Mouse (Mus musculus) heart, embryonic 11.5 days (tissue): ENCODE data around the gene Prim1. TPM values are rescaled to one million over a fixed set of nuclear protein-coding genes. Genes with fewer than 3 reads are reported as not detected.

ENCODE experiments used
- ATAC-seq: fragments of 200-750 bp; cut with Nextera tagmentation; replicated peaks from 2 replicates; pipeline ENCODE4 v1.8.0; 2017; ENCODE audit warnings: moderate library complexity; ENCODE audit not compliant: insufficient number of reproducible peaks, low FRiP score, low TSS enrichment
- H3K27ac ChIP-seq: fragments of 300-500 bp; sonication (generic); 2 replicates; pipeline ENCODE4 v1.5.1; 2014; ENCODE audit warnings: mild to moderate bottlenecking, low read depth, low read length
- H3K27me3 ChIP-seq: fragments of 300-500 bp; sonication (generic); 2 replicates; pipeline ENCODE4 v1.6.1; 2014; ENCODE audit warnings: mild to moderate bottlenecking, low read length, mixed read lengths; ENCODE audit not compliant: control insufficient read depth, insufficient read depth
- H3K36me3 ChIP-seq: fragments of 300-500 bp; sonication (generic); 2 replicates; pipeline ENCODE4 v1.6.1; 2014; ENCODE audit warnings: mild to moderate bottlenecking, low read length, moderate library complexity, mixed read lengths; ENCODE audit not compliant: control insufficient read depth, insufficient read depth
- H3K4me1 ChIP-seq: fragments of 300-500 bp; sonication (generic); 2 replicates; pipeline ENCODE4 v1.6.1; 2014; ENCODE audit warnings: low read length; ENCODE audit not compliant: control insufficient read depth, insufficient read depth
- H3K4me2 ChIP-seq: fragments of 300-500 bp; sonication (generic); 2 replicates; pipeline ENCODE4 v1.6.1; 2014; ENCODE audit warnings: mild to moderate bottlenecking, moderate library complexity
- H3K4me3 ChIP-seq: fragments of 300-500 bp; sonication (generic); 2 replicates; pipeline ENCODE4 v1.5.1; 2014; ENCODE audit warnings: low read depth, low read length
- H3K9ac ChIP-seq: fragments of 300-500 bp; sonication (generic); 2 replicates; pipeline ENCODE4 v1.6.1; 2014; ENCODE audit warnings: mild to moderate bottlenecking, low read depth, low read length, moderate library complexity
- H3K9me3 ChIP-seq: fragments of 300-500 bp; sonication (generic); replicated peaks from 2 replicates; pipeline ENCODE4 v1.6.1; 2016; ENCODE audit warnings: low read length; ENCODE audit not compliant: control insufficient read depth
- WGBS: fragments of 180-500 bp; shearing (Covaris S2); extraction: QIAGEN DNeasy Blood & Tissue Kit; methylation state at CpG from one replicate; pipeline ENCODE4 v1.1.7; 2014; ENCODE audit not compliant: insufficient replicate concordance; 5-methylcytosine and 5-hydroxymethylcytosine counted together
- polyA plus RNA-seq: library from polyadenylated mRNA; unstranded; fragments of >200 nt; fragmentation: Nextera tagmentation; extraction: Ambion mirVana; gene quantifications from 2 replicates; pipeline ENCODE4 v1.2.1, GENCODE M21; 2014

The Prim1 gene
- polyA plus RNA-seq, 1 experiment from 2014 or later: 56.0 TPM

GRCm38 (mm10) chr10:127985601-127986000 is 29.4 kb upstream of the Prim1 start:
- WGBS: 76% methylated on average over 8 of the region's 8 CpGs
- Histone ChIP-seq H3K4me2 (no peak overlapping the region), H3K27ac (no peak overlapping the region), H3K9me3 (no peaks in the 10 kb centered on the region), H3K27me3 (no peaks in the 10 kb centered on the region), H3K36me3 (no peaks in the 10 kb centered on the region), H3K4me3 (no peak overlapping the region), H3K9ac (no peak overlapping the region), H3K4me1 (no peaks in the 10 kb centered on the region)
- ATAC-seq: no peak

GRCm38 (mm10) chr10:127996690-127997089 is 18.3 kb upstream of the Prim1 start:
- Histone ChIP-seq H3K4me3 (no peak overlapping the region), H3K4me1 (no peaks in the 10 kb centered on the region), H3K27ac (no peak overlapping the region), H3K36me3 (no peaks in the 10 kb centered on the region), H3K9me3 (no peaks in the 10 kb centered on the region), H3K9ac (no peak overlapping the region), H3K4me2 (no peak overlapping the region), H3K27me3 (no peaks in the 10 kb centered on the region)
- WGBS: 83% methylated on average over 3 of the region's 3 CpGs
- ATAC-seq: no peak

GRCm38 (mm10) chr10:127998260-127998659 is 16.7 kb upstream of the Prim1 start:
- ATAC-seq: no peak
- Histone ChIP-seq H3K36me3 (no peaks in the 10 kb centered on the region), H3K27ac (no peak overlapping the region), H3K9me3 (no peaks in the 10 kb centered on the region), H3K27me3 (no peaks in the 10 kb centered on the region), H3K9ac (no peak overlapping the region), H3K4me3 (no peak overlapping the region), H3K4me2 (no peak overlapping the region), H3K4me1 (no peaks in the 10 kb centered on the region)
- 98% methylated on average over 1 of the region's 1 CpGs for WGBS

GRCm38 (mm10) chr10:128003281-128003801 is 11.6 kb upstream of the Prim1 start:
- 78% methylated on average over 3 of the region's 3 CpGs for WGBS
- ATAC-seq: no peak
- no peak overlapping the region for H3K4me3 ChIP-seq

GRCm38 (mm10) chr10:128004918-128005317 is 10.1 kb upstream of the Prim1 start:
- ATAC-seq: no peak
- Histone ChIP-seq H3K4me3 (no peak overlapping the region), H3K4me1 (no peaks in the 10 kb centered on the region), H3K36me3 (no peaks in the 10 kb centered on the region), H3K27me3 (no peaks in the 10 kb centered on the region), H3K27ac (no peak overlapping the region), H3K9ac (no peak overlapping the region), H3K9me3 (no peaks in the 10 kb centered on the region), H3K4me2 (no peak overlapping the region)
- WGBS: 69% methylated on average over 10 of the region's 10 CpGs

More at GRCm38 (mm10) chr10:128003281-128003801, 11.6 kb upstream of the Prim1 start:
- H3K9me3 ChIP-seq: no peaks in the 10 kb centered on the region
- H3K27ac ChIP-seq: no peak overlapping the region
- H3K27me3 ChIP-seq: no peaks in the 10 kb centered on the region
- no peaks in the 10 kb centered on the region for H3K4me1 ChIP-seq
- H3K36me3 ChIP-seq: no peaks in the 10 kb centered on the region
- H3K9ac ChIP-seq: no peak overlapping the region
- no peak overlapping the region for H3K4me2 ChIP-seq

GRCm38 (mm10) chr10:128005479-128005878 is 9.5 kb upstream of the Prim1 start:
- Histone ChIP-seq H3K9ac (no peak overlapping the region), H3K27me3 (no peaks in the 10 kb centered on the region), H3K4me2 (no peak overlapping the region), H3K4me1 (no peaks in the 10 kb centered on the region), H3K4me3 (no peak overlapping the region), H3K9me3 (no peaks in the 10 kb centered on the region), H3K27ac (no peak overlapping the region), H3K36me3 (no peaks in the 10 kb centered on the region)
- 82% methylated on average over 8 of the region's 8 CpGs for WGBS
- no peak for ATAC-seq

GRCm38 (mm10) chr10:128007446-128007845 is 7.5 kb upstream of the Prim1 start, which contains the start of gene Hsd17b6:
TSS of gene Hsd17b6 (minus strand) at chr10:128007611.
- Histone ChIP-seq H3K4me1 (no peaks in the 10 kb centered on the region), H3K27ac (no peak within 1 kb of the TSS), H3K4me2 (no peak within 1 kb of the TSS), H3K9me3 (no peaks in the 10 kb centered on the region), H3K4me3 (no peak within 1 kb of the TSS), H3K9ac (no peak within 1 kb of the TSS), H3K27me3 (no peaks in the 10 kb centered on the region), H3K36me3 (no peaks in the 10 kb centered on the region)
- WGBS: 89% methylated on average over 1 of the region's 1 CpGs
- no peak for ATAC-seq

- Histone ChIP-seq H3K4me2 (no peak overlapping the region), H3K9ac (no peak overlapping the region), H3K4me1 (no peaks in the 10 kb centered on the region), H3K27me3 (no peaks in the 10 kb centered on the region), H3K27ac (no peak overlapping the region), H3K36me3 (no peaks in the 10 kb centered on the region), H3K9me3 (no peaks in the 10 kb centered on the region), H3K4me3 (no peak overlapping the region)
- ATAC-seq: no peak; the same call in 1 of the 2 replicates
- 10% methylated on average over 4 of the region's 4 CpGs for WGBS
Observed at GRCm38 (mm10) chr10:128008207-128008889, 6.6 kb upstream of the Prim1 start.

- no peak; the same call in 1 of the 2 replicates for ATAC-seq
- Histone ChIP-seq H3K4me3 (no peak overlapping the region), H3K9me3 (no peaks in the 10 kb centered on the region), H3K27ac (no peak overlapping the region), H3K4me1 (no peaks in the 10 kb centered on the region), H3K36me3 (no peaks in the 10 kb centered on the region), H3K9ac (no peak overlapping the region), H3K4me2 (no peak overlapping the region), H3K27me3 (no peaks in the 10 kb centered on the region)
- 81% methylated on average over 5 of the region's 5 CpGs for WGBS
Observed at GRCm38 (mm10) chr10:128009735-128010134, 5.2 kb upstream of the Prim1 start.
